Mouse (Mus musculus) intestine, embryonic 15.5 days (tissue): ENCODE results near the gene Ube2d2b. TPM values are rescaled to one million over a fixed set of nuclear protein-coding genes. Genes with fewer than 3 reads are reported as not detected.

ENCODE experiments used
- ATAC-seq: fragments of 200-750 bp; cut with Nextera tagmentation; 2 replicates; pipeline ENCODE4 v1.8.0; 2017; ENCODE audit warnings: moderate TSS enrichment, moderate library complexity
- H3K27ac ChIP-seq: fragments of 300-500 bp; sonication (generic); 2 replicates; pipeline ENCODE4 v1.5.1; 2015; ENCODE audit warnings: mild to moderate bottlenecking, inconsistent platforms
- H3K27me3 ChIP-seq: fragments of 300-500 bp; sonication (generic); replicated peaks from 2 replicates; pipeline ENCODE4 v1.6.1; 2015; ENCODE audit warnings: inconsistent platforms
- H3K36me3 ChIP-seq: fragments of 300-500 bp; sonication (generic); 2 replicates; pipeline ENCODE4 v1.6.1; 2015; ENCODE audit warnings: inconsistent platforms
- H3K4me1 ChIP-seq: fragments of 300-500 bp; sonication (generic); replicated peaks from 2 replicates; pipeline ENCODE4 v1.6.1; 2015; ENCODE audit warnings: inconsistent platforms
- H3K4me2 ChIP-seq: fragments of 300-500 bp; sonication (generic); replicated peaks from 2 replicates; pipeline ENCODE4 v1.6.1; 2015; ENCODE audit warnings: mild to moderate bottlenecking, inconsistent platforms
- H3K4me3 ChIP-seq: fragments of 300-500 bp; sonication (generic); replicated peaks from 2 replicates; pipeline ENCODE4 v1.5.1; 2015; ENCODE audit warnings: inconsistent platforms
- H3K9ac ChIP-seq: fragments of 300-500 bp; sonication (generic); 2 replicates; pipeline ENCODE4 v1.6.1; 2015; ENCODE audit warnings: inconsistent platforms
- H3K9me3 ChIP-seq: fragments of 300-500 bp; sonication (generic); 2 replicates; pipeline ENCODE4 v1.6.1; 2016; ENCODE audit warnings: inconsistent platforms
- WGBS: fragments of 180-500 bp; shearing (Covaris S2); methylation state at CpG from one replicate; pipeline ENCODE4 v1.1.7; 2015; 5-methylcytosine and 5-hydroxymethylcytosine counted together
- polyA plus RNA-seq: library from polyadenylated mRNA; unstranded; fragments of >200 nt; fragmentation: Nextera tagmentation; extraction: Ambion mirVana; gene quantifications from 2 replicates; pipeline ENCODE4 v1.2.1, GENCODE M21; 2015

Ube2d2b gene
- polyA plus RNA-seq: 0.10 TPM in 1 of 2 replicates, not detected in the other

DNA sequence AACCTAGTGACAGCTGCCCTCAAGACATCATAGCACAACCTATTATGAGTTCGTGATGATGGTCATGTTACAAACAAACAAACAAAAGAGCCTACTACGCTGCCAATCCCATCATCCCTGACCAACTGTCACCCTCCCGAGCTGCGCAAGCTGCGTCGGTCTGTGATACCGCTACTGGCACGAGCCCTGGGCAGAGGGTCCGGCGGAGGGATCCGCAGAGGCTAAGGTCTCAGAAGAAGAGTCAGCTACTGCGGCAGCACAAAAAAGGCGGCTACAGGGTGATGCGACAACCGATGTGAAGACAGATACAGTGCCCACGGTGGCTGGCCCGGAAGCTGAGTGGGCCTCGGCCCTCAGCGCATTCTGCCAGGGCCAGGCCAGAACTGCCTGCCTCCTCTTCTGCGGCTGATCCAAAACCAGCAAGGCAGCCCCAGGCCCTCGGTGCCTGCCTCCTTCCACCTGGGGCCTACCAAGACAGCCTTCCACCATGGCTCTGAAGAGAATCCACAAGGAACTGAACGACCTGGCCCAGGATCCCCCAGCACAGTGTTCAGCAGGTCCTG lies at the start of gene Ube2d2b:
Gene Ube2d2b (plus strand): TSS at position 102 of the 563 bp plus-strand sequence.
- no peaks in the 10 kb centered on the region; the same call in 1 of the 2 replicates for H3K4me1 ChIP-seq
- ATAC-seq: no peak
- no peak within 1 kb of the TSS for H3K9ac ChIP-seq
- peaks cover 6% of the 10 kb centered on the region for H3K36me3 ChIP-seq
- no peak within 1 kb of the TSS for H3K4me2 ChIP-seq
- no peak within 1 kb of the TSS for H3K4me3 ChIP-seq
- H3K27me3 ChIP-seq: no peaks in the 10 kb centered on the region
- H3K27ac ChIP-seq: no peak within 1 kb of the TSS
- WGBS: 95% methylated on average over 22 of the region's 22 CpGs
- no peaks in the 10 kb centered on the region for H3K9me3 ChIP-seq

DNA sequence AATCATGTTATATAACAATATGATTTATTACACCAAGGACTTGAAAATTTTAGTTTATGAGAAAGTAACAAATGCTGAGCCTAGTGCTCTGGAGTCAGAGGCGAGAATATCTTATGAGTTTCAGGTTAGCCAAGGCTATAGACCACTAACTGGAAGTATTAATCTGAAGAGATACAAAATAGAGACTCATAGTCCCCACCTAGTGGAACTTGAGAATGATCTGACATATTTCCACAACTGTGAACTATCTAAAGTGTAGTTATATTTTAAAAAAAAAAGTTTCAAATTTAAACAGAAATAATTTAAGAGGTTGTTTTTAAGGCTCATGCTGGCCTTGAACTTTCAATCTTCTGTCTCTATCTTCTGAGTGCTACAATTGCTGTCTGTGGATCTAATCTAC lies 47.5 kb upstream of the Ube2d2b start:
- ATAC-seq: no peak
- Histone ChIP-seq H3K27ac (no peak overlapping the region), H3K9me3 (no peaks in the 10 kb centered on the region), H3K27me3 (no peaks in the 10 kb centered on the region), H3K36me3 (no peaks in the 10 kb centered on the region), H3K4me1 (no peaks in the 10 kb centered on the region), H3K4me3 (no peak overlapping the region), H3K9ac (no peak overlapping the region), H3K4me2 (no peak overlapping the region)
- WGBS: 94% methylated on average over 1 of the region's 1 CpGs

DNA sequence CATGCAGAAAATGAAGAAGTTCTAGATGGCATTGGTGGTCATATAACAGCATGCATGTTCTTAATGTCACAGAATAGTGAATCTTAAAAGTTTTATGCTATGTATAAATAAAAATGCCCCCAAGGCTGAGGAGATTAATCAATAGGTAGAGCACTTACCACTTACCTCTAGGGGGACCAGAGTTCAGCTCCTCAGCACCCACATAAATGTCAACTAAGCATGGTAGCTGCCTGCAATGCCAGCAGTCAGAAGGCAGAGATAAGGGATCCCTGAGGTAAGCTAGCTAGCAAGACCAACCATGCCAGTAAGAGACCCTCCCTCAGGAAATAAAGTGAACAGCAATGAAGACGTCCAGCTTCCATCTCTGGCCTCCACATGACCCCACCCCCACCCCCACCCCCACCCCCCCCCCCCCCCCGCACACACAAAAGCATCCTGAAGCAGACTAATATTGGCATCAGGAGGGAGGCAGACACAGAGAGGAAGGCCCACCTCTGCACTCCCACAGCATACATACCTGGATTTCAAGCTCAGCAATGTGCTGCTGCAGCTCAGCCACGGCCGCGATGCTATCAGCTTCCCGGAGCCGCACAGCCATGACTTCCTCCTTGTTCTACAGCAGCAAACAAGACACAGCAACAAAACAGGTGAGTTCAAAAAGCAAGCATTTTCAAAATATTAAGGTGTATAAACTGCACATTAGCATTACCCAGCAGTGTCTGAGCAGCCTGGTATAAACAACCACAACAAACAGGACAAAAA lies 42.0 kb upstream of the Ube2d2b start:
- WGBS: 80% methylated on average over 6 of the region's 7 CpGs

DNA sequence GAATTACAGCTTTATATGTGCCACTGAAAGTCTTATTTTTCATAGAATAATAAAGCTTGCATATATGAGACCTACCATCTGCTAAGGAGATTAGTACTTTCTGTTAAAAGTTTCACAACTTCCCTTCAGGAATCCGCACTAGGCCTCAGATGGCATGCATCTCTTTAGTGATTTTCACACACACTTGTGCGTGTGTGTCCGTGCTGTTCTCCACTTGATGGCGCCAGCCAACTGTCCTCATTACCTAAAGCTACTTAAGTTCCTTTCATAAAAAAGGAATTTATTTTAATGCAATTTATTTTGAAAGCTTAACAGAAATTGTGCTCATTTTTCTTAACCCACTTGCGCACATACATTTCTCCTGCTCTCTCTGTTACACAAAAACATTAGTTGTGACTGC lies 40.4 kb upstream of the Ube2d2b start:
- H3K4me3 ChIP-seq: no peak overlapping the region
- H3K27ac ChIP-seq: no peak overlapping the region
- no peaks in the 10 kb centered on the region for H3K9me3 ChIP-seq
- 79% methylated on average over 5 of the region's 5 CpGs for WGBS
- H3K36me3 ChIP-seq: no peaks in the 10 kb centered on the region
- H3K27me3 ChIP-seq: no peaks in the 10 kb centered on the region
- no peak overlapping the region for H3K4me2 ChIP-seq
- no peak overlapping the region for H3K9ac ChIP-seq
- peaks cover 5% of the 10 kb centered on the region; the same call in 1 of the 2 replicates for H3K4me1 ChIP-seq
- no peak for ATAC-seq

More for the DNA sequence above, 42.0 kb upstream of the Ube2d2b start:
- ATAC-seq: no peak
- no peak overlapping the region for H3K4me3 ChIP-seq
- no peaks in the 10 kb centered on the region for H3K4me1 ChIP-seq
- H3K36me3 ChIP-seq: no peaks in the 10 kb centered on the region
- no peaks in the 10 kb centered on the region for H3K27me3 ChIP-seq
- H3K9ac ChIP-seq: no peak overlapping the region
- H3K27ac ChIP-seq: no peak overlapping the region
- H3K9me3 ChIP-seq: no peaks in the 10 kb centered on the region
- H3K4me2 ChIP-seq: no peak overlapping the region

DNA sequence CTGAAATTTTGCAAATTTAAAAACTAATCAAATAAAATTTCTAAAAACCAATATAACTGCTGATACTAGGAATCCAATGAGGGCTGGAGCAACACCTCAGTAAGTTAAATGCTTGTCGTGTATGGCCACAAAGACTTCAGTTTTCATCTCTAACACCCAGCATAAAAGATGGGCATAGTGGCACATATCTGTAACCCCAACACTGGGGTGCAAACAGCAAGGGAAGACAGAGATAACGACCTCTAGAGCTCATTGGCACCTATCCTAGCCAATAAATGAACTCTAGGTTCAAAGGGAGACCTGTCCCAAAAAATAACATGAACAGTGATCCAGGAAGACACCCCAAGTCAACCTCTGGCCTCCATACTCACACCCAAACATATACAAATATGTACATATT lies 37.9 kb upstream of the Ube2d2b start:
- no peak overlapping the region for H3K27ac ChIP-seq
- ATAC-seq: no peak
- H3K4me3 ChIP-seq: no peak overlapping the region
- 81% methylated on average over 2 of the region's 2 CpGs for WGBS
- H3K9me3 ChIP-seq: no peaks in the 10 kb centered on the region
- no peak overlapping the region for H3K4me2 ChIP-seq
- H3K27me3 ChIP-seq: no peaks in the 10 kb centered on the region
- H3K4me1 ChIP-seq: peaks cover 5% of the 10 kb centered on the region; the same call in 1 of the 2 replicates
- H3K36me3 ChIP-seq: 0 out of 2 replicates have a peak, but pooled peaks cover 5% of the 10 kb centered on the region
- no peak overlapping the region for H3K9ac ChIP-seq

DNA sequence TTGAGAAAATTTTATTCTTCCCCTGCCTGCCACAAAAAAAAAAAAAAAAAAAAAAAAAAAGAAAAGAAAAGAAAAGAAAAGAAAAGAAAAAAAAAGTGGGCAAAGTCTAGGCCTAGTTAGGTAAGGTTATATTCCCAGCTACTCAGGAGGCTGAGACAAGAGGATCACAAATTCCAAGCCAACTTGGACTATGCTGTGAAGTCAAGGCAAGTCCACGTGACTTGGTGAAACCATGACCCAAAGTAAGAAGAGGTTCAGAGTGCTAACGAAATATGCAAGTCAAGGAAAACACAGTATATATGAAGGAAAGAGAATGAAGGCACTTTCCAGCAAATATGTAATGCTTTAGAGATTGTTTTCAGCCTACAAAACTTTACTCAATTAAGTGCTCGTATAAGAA lies 37.4 kb upstream of the Ube2d2b start:
- Histone ChIP-seq H3K4me2 (no peak overlapping the region), H3K36me3 (0 out of 2 replicates have a peak, but pooled peaks cover 6% of the 10 kb centered on the region), H3K27me3 (no peaks in the 10 kb centered on the region), H3K4me1 (peaks cover 5% of the 10 kb centered on the region; the same call in 1 of the 2 replicates), H3K4me3 (no peak overlapping the region), H3K27ac (no peak overlapping the region), H3K9ac (no peak overlapping the region), H3K9me3 (no peaks in the 10 kb centered on the region)
- WGBS: 91% methylated on average over 3 of the region's 3 CpGs
- no peak for ATAC-seq

DNA sequence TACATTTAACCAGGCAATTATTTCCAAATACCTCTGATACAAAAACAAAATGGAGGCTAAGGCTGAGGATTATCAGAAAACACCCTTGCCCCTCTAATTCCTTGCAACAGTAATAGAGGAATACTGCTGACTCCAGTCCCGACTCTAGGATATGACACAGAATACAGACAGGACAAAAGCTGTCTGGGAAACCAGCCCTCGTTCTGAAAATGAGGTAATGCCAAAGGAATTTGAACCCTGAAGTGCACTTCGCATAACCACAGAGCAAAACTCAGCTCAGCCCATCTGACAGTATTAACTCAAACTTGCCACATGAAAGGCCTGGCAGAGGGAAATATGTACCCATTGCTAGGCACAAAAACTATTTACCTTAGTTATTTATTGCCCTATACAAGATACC lies 36.6 kb upstream of the Ube2d2b start:
- WGBS: 17% methylated on average over 3 of the region's 3 CpGs
- Histone ChIP-seq H3K27ac (no peak overlapping the region), H3K4me2 (no peak overlapping the region), H3K27me3 (no peaks in the 10 kb centered on the region), H3K4me1 (peaks cover 5% of the 10 kb centered on the region; the same call in 1 of the 2 replicates), H3K4me3 (no peak overlapping the region), H3K9ac (no peak overlapping the region), H3K36me3 (0 out of 2 replicates have a peak, but pooled peaks cover 6% of the 10 kb centered on the region), H3K9me3 (no peaks in the 10 kb centered on the region)
- ATAC-seq: peak; percentile 65; the same call in 1 of the 2 replicates

DNA sequence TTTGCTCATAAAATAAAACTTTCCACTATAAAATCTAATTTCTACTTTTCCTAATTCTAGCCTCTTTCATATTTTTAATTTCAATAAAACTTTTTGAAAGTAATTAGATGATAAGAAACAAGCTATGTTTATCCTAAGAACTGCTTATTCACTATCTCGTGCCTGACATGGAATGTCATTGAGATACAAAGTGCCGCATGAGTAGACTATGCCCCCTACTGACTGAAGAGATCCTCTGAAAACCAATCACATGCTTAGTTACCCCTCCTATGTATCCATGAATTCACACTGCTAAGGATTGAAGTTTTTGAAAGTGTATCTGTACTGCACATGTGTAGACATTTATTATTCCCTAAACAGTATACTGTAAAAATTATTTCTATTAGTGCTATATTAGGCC lies 36.0 kb upstream of the Ube2d2b start:
- Histone ChIP-seq H3K9me3 (no peaks in the 10 kb centered on the region), H3K4me1 (peaks cover 5% of the 10 kb centered on the region; the same call in 1 of the 2 replicates), H3K27ac (no peak overlapping the region), H3K9ac (no peak overlapping the region), H3K4me2 (no peak overlapping the region), H3K27me3 (no peaks in the 10 kb centered on the region), H3K4me3 (no peak overlapping the region), H3K36me3 (0 out of 2 replicates have a peak, but pooled peaks cover 6% of the 10 kb centered on the region)
- WGBS: 33% methylated on average over 2 of the region's 2 CpGs
- no peak for ATAC-seq

DNA sequence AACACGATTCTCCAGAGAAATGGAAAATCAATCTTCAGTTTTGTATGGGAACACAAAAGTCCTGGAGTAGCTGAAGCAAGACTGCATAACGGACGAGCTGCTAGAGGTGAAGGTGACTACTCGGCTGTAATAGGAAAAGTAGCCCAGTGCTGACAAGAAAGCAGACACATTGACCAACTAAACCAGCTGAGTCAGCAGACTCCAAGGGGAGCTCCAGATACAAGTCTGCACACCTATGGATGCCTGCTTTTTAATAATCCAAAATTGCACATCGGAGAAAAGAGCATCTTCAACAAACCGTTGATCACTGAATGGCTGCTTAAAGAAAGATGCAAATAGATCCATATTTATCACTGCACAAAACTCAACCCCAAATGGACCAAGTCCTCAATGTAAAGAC lies 31.6 kb upstream of the Ube2d2b start:
- Histone ChIP-seq H3K27ac (no peak overlapping the region), H3K27me3 (no peaks in the 10 kb centered on the region), H3K36me3 (0 out of 2 replicates have a peak, but pooled peaks cover 9% of the 10 kb centered on the region), H3K9me3 (no peaks in the 10 kb centered on the region), H3K4me1 (peaks cover 3% of the 10 kb centered on the region; the same call in 1 of the 2 replicates), H3K4me2 (no peak overlapping the region), H3K4me3 (no peak overlapping the region), H3K9ac (no peak overlapping the region)
- WGBS: 93% methylated on average over 6 of the region's 6 CpGs
- ATAC-seq: no peak

DNA sequence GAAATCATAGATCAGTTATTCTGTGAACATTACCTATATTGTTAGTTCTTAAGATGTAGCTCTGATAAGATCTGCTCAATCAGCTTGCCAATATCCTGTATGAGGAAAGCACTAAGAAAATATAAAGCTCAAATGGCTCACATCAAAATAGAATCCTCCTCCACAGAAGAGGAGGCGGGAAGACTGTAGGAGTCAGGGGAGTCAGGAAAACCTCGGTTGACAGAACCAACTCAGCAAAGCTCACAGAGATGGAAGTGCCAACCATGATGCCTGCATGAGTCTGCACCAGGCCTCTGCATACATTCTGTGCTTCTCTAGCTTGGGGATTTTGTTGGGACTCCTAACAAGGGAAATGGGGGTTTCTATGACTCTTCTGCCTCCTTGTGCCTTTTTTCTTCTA lies 28.7 kb upstream of the Ube2d2b start:
- 0 out of 2 replicates have a peak, but pooled peaks cover 7% of the 10 kb centered on the region for H3K36me3 ChIP-seq
- H3K9ac ChIP-seq: no peak overlapping the region
- ATAC-seq: no peak
- H3K27me3 ChIP-seq: no peaks in the 10 kb centered on the region
- no peak overlapping the region for H3K4me3 ChIP-seq
- H3K9me3 ChIP-seq: no peaks in the 10 kb centered on the region
- WGBS: 83% methylated on average over 2 of the region's 2 CpGs
- H3K4me1 ChIP-seq: no peaks in the 10 kb centered on the region
- H3K4me2 ChIP-seq: no peak overlapping the region
- no peak overlapping the region for H3K27ac ChIP-seq

DNA sequence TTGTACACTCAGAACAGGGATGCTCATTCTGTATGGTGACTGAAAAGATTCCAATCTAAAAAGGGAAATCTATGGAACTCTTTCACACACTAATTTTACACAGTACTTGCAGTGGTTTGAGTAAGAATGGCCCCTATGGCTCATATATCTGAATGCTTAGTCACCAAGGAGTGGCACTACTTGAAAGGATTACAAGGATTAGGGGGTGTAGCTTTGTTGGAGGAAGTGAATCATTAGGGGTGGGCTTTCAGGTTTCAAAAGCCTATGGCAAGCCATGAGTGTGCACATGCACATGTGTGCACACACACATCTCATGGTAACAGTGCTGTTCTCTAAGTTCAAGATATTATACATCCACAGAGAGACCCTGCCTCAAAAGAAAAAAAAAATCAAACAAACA lies 27.3 kb upstream of the Ube2d2b start:
- no peak for ATAC-seq
- Histone ChIP-seq H3K27ac (no peak overlapping the region), H3K4me3 (no peak overlapping the region), H3K4me2 (no peak overlapping the region), H3K27me3 (no peaks in the 10 kb centered on the region), H3K4me1 (no peaks in the 10 kb centered on the region), H3K9ac (no peak overlapping the region), H3K36me3 (0 out of 2 replicates have a peak, but pooled peaks cover 3% of the 10 kb centered on the region), H3K9me3 (no peaks in the 10 kb centered on the region)

DNA sequence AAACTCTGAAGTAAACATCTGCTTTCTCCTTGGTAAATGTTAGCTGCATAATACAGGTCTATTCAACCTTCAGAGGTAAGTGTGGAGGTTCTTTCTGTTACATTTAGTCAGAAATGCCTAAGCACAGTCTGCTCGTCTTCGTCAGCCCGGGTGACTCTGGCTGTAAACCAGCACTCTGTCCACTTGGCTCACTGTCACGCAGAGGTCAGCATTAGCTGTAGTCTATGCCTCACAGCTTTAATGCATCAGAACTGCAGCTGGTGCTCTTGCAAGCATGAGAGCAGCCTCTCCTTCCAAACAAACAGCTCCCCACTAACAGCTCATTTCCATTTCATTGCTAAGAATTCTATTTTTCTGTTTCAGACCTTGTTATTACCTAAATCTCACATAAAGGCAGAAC lies 22.4 kb upstream of the Ube2d2b start:
- Histone ChIP-seq H3K4me2 (no peak overlapping the region), H3K9ac (no peak overlapping the region), H3K9me3 (no peaks in the 10 kb centered on the region), H3K27ac (no peak overlapping the region), H3K4me3 (no peak overlapping the region), H3K27me3 (no peaks in the 10 kb centered on the region), H3K36me3 (no peaks in the 10 kb centered on the region), H3K4me1 (no peaks in the 10 kb centered on the region)
- 52% methylated on average over 4 of the region's 4 CpGs for WGBS
- no peak for ATAC-seq
